Mouse (Mus musculus) right cerebral cortex, postnatal 25 days (tissue): ENCODE results near the gene Pxk.
"Not testable (repeated sequence)": the region's sequence is repeated elsewhere in the genome, so short reads cannot be mapped to it uniquely, and the experiment has no call there.

Experiments used
- DNase-seq: peaks from one replicate; pipeline ENCODE4 v3.0.0; 2022

The Pxk gene

DNA sequence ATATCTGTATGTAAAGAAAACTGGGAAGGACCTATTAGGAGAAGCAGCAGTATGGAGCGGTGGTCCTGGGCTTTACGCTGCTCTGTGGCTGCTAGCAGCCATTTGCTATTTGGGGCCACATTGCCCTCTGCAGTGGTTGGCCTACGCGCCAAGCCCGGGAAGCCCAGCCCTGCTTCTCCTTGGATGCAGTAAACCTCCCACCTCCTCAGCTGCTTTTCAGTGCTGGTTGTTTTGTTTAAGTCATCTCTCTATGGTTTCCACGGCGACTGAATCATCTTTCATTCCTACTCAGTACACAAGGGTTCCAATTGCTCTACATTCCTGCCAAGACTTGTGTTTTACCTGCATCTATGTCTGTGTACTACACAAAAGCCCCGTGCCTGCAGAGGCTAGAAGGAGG is 50.8 kb downstream of the Pxk start:
- peak; percentile 39 for DNase-seq

DNA sequence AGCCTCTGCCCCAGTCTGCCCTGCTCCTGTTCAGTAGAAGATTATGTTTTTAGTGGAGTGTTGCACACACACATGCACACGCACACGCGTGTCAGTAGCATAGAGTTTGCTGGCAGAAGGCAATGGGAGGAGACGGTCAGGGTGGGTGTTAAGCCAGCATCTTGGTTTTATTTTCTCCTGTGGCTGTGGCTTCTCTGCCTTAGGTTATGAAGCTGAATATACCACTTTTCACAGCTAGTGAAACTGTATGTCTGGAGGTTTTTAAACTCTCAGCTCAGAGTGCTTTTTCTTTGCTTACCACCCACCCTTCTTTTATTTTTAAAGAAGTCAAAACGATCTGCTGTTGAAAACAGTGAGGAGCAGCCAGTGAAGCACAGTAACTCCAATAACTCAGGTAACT is 53.7 kb downstream of the Pxk start:
- no peak for DNase-seq

- no peak for DNase-seq
Observed at GRCm38 (mm10) chr14:8154072-8154471, 56.1 kb downstream of the Pxk start.

GRCm38 (mm10) chr14:8156947-8157346 is 58.9 kb downstream of the Pxk start:
- no peak for DNase-seq

- DNase-seq, result no peak
Observed at GRCm38 (mm10) chr14:8158721-8159120, 60.7 kb downstream of the Pxk start.

DNA sequence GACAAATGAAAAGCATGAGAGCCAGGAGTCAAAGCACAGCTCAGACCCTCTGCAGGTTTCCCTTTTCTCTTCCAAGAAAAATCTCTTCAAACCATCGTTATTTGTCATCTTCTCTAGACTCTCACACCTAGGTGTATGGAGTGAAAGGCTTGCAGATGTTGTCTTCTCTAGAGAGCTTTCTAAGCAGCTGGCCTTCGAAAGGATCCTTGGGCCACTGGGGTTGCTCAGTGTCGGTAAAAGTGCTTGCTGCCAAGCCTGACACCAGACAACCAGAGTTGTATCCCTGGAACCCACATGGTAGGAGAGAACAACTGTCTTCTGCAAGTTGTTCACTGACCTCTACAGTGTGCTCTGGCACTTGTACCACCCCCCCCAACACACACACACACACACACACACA is 61.1 kb downstream of the Pxk start:
- no peak for DNase-seq

- no peak for DNase-seq
Observed at GRCm38 (mm10) chr14:8161777-8162176, 63.8 kb downstream of the Pxk start.

GRCm38 (mm10) chr14:8164463-8164862 is 66.5 kb downstream of the Pxk start:
- no peak for DNase-seq

GRCm38 (mm10) chr14:8172507-8173410 is 74.7 kb downstream of the Pxk start, which contains the start of gene Pdhb:
Gene Pdhb (minus strand): TSS chr14:8173025.
- peak; percentile 99 for DNase-seq

DNA sequence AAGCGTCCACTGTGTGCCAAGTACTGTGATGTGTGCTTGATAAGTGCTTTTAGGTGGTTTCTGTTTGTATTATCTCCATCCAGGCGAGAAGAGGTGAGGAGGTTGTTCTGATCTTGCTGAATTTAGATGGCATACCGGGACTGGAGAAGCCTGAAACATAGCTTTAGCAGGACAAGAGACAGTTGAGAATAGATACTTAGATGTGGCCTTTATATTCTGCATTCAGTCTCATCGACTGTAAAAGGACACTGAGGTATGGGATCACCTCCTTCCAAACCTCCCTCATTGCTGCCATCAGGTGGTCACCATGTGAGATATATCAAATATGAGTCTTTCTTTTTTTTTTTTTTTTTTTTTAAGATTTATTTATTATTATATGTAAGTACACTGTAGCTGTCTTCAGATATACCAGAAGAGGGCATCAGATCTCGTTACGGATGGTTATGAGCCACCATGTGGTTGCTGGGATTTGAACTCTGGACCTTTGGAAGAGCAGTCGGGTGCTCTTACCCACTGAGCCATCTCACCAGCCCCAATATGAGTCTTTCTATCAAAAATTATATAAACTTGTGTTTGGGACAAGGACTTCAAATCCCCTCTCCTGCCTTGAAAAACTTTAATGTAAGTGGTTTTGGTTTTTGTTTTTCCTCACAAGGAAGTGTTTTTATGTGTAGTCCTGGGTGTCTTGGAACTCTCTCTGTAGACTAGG is 75.7 kb downstream of the Pxk start:
- not testable (repeated sequence) for DNase-seq

GRCm38 (mm10) chr14:8174634-8175033 is 76.6 kb downstream of the Pxk start:
- no peak for DNase-seq

DNA sequence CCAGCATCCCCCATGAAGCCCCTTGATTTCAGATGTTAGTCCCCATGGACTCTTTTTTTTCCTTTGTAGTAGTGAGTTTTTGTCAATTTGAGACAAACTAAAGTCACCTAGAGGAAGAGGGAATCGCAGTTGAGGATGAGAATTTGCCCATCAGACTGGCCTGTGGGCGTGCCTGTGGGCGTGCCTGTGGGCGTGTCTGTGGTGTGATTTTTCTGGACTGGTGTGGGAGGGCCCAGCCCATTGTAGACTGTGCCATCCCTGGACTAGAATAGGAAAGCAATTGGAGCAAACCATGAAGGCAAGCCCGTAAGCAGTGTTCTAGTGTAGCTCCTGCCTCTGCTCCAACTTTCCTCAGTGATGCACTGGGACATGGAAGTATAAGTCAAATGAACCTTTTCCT is 78.2 kb downstream of the Pxk start:
- no peak for DNase-seq

GRCm38 (mm10) chr14:8180371-8181035 is 82.5 kb downstream of the Pxk start:
- DNase-seq, result no peak

DNA sequence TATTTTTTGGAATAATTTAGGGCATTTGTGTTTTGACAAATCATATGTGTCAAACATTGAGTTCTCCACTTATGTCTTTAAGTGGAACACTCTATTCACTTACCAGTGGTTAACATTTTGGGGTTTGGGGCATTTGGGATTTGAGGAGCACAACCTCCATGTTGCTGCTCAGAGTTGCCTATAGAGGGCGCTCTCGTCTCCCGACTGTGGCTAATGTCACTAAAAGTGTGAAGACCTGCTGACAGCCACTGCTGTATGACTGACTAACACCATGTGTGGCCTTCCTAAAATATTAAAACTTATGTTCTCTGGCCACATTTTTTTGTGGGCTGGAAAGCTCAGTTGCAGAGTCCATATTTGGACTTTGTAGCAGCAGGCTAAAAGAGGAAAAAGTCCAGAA is 85.3 kb downstream of the Pxk start:
- no peak for DNase-seq

DNA sequence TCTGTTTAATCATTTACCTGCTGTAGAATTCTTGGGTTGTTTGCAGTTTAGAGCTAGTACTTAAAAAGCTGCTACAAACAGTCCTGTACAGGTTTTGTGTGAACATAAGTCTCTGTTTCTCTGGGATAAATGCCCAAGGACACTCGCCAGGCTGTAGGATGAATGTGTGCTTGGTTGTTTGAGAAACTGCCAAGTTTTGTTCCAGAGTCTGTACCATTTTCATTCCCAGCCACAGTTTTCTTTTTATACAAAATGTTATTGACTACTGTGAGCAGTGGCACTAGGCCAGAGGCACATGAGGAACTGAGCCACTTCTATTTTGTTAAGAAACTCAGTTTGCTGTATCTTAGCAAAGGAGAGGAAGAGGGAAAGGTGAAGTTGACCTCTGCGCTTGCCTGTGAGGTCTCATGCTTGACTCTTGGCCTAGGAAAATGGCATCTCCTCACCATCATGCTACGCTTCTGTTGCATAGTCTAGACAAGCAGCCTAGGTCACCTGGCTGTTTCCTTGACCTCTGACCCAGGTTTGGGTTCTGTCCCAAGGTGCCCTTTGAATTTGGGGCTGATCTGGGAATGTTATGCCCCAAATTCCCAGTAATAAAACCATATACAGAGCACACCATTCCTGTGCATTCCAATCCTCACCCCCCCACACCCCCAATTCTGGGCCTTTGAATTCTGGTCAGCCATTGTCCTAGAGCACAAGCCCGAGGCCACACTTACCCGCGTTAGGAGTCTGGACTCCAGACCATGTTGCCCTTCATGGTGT is 88.5 kb downstream of the Pxk start:
- peak; percentile 71 for DNase-seq

- no peak for DNase-seq
Observed at GRCm38 (mm10) chr14:8190556-8190955, 92.5 kb downstream of the Pxk start.

- no peak for DNase-seq
Observed at GRCm38 (mm10) chr14:8191331-8191965, 93.4 kb downstream of the Pxk start.

- DNase-seq, result no peak
Observed at GRCm38 (mm10) chr14:8192727-8193126, 94.7 kb downstream of the Pxk start.

DNA sequence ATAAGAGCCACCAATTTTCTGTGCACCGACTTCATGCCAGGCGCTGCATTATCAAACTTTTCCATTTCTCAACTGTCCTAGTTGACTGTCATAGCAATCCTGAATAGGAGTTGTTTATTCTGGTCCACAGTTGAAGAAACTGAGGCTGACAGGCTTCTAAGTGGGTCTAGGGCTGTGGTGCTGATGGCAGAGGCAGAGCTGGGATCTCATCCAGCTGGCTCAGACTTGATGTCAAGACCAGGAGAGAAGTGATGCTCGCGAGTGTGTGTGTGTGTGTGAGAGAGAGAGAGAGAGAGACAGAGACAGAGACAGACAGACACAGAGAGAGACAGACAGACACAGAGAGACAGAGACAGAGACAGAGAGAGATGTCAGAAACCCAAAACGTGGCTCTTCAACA is 102.8 kb downstream of the Pxk start:
- DNase-seq, result no peak

DNA sequence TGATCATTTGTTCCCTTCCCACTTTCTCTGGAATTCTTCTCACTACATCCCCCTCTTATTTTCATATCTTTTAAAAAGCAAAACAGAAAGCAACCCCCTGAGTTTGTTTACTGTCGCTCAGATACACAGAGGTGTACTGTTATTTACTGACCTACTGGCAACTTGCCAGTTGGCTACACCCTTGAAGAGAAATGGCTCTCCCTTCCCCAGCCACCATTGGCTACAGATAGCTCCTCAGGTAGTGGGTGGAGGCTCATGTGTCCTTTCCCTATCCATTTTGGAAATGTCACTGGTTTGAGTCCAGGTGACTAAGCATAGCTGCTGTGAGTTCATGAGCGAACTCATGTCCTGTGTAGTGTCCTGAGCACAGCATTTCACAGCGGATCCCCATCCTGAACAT is 103.7 kb downstream of the Pxk start:
- DNase-seq, result no peak

GRCm38 (mm10) chr14:8206179-8206910 is 108.3 kb downstream of the Pxk start:
- no peak for DNase-seq

- no peak for DNase-seq
Observed at GRCm38 (mm10) chr14:8207105-8207504, 109.1 kb downstream of the Pxk start.
